In the genomic region with DNA sequence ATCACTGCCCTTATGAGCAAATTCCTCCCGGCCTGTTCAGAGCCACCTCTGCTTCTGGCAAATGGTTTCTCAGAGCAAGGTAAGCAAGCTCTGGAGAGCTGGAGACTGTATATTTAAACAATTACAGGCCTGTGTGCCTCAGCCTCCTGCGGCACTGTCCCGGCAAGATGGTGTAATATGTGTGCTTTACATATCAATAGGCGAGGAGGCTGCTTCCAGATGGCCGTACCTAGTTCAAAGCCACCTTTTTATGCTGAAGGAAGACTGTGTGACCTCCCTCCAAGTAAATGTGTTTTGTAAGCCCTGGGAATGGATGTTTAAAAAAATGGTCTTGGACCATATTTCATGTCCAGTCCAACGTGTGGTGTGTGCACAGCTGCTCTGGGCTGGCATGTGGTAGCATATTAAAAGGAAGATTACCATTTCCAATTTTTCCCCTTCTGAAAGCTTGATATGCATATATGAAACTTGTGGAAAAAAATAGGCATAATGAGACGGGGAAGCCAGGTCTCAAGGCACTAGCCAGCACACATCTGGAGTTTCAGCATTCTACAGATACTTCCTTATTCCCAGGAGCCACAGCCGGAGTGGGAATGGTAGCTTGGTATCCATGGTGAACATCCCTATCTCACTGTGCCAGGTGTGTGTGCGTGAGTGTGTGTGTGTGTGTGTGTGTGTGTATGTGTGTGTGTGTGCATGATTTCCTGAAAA, we compare ENCODE assay signal across 15 mouse cellular contexts.
DNase-seq lines count a peak whose midpoint lies in the region; ATAC-seq and TF ChIP-seq lines count a peak whose summit lies in the region.
"Had no signal": no experiment of that assay in that cellular context is flagged by ENCODE, and none has a peak within 500 bp of the region (broad histone marks: within the 10 kb centered on the region; RNA-seq: fewer than 3 reads in every experiment).

No protein-coding gene starts in this region.

- no peak overlapping the region for H3K4me3 ChIP-seq in embryonic facial prominence, embryonic 11.5 days (ENCODE audit: low read depth, low read length)
- H3K4me3 ChIP-seq in hindbrain, embryonic 12.5 days, result no peak overlapping the region
- H3K4me3 ChIP-seq in midbrain, embryonic 14.5 days (replicated peaks; ENCODE audit: low read depth, low read length), result no peak overlapping the region
- no peak overlapping the region for H3K4me3 ChIP-seq in cerebellum, adult 2 months (replicated peaks; ENCODE audit: insufficient read depth, low read depth, low read length)
- H3K4me3 ChIP-seq in stomach, postnatal 0 days (ENCODE audit: low read depth, low read length), result no peak overlapping the region
- H3K4me3 ChIP-seq: embryonic facial prominence, embryonic 13.5 days; kidney, embryonic 15.5 days had no signal

- TF ChIP-seq CTCF in cerebellum, adult 2 months (IDR thresholded peaks at IDR 0.05; ENCODE audit: borderline replicate concordance, insufficient read depth, low read depth, low read length), result no peak
- no peak for TF ChIP-seq CTCF in stomach, postnatal 0 days (IDR thresholded peaks at IDR 0.05; ENCODE audit: low read depth)

- no peak for TF ChIP-seq EP300 in stomach, postnatal 0 days (optimal IDR thresholded peaks at IDR 0.05)

- H3K9me3 ChIP-seq in embryonic facial prominence, embryonic 11.5 days (replicated peaks; ENCODE audit: control insufficient read depth, low read length), result no peaks in the 10 kb centered on the region
- no peaks in the 10 kb centered on the region for H3K9me3 ChIP-seq in hindbrain, embryonic 12.5 days (replicated peaks)
- H3K9me3 ChIP-seq in midbrain, embryonic 14.5 days (ENCODE audit: control insufficient read depth, low read length), result no peaks in the 10 kb centered on the region
- no peaks in the 10 kb centered on the region for H3K9me3 ChIP-seq in stomach, postnatal 0 days (ENCODE audit: control insufficient read depth, low read length)
- H3K9me3 ChIP-seq: embryonic facial prominence, embryonic 13.5 days; kidney, embryonic 15.5 days had no signal

- TF ChIP-seq POLR2A in cerebellum, adult 2 months (IDR thresholded peaks at IDR 0.05; ENCODE audit: borderline replicate concordance, insufficient read depth, low read length), result no peak

- H3K36me3 ChIP-seq in embryonic facial prominence, embryonic 11.5 days (replicated peaks; ENCODE audit: control insufficient read depth, insufficient read depth, low read depth, low read length), result no peaks in the 10 kb centered on the region
- no peaks in the 10 kb centered on the region for H3K36me3 ChIP-seq in hindbrain, embryonic 12.5 days
- no peaks in the 10 kb centered on the region for H3K36me3 ChIP-seq in midbrain, embryonic 14.5 days (ENCODE audit: control insufficient read depth, insufficient read depth, low read length)
- no peaks in the 10 kb centered on the region for H3K36me3 ChIP-seq in stomach, postnatal 0 days (ENCODE audit: control insufficient read depth, insufficient read depth, low read length)
- H3K36me3 ChIP-seq: embryonic facial prominence, embryonic 13.5 days; kidney, embryonic 15.5 days had no signal

- H3K27me3 ChIP-seq in embryonic facial prominence, embryonic 11.5 days (ENCODE audit: control insufficient read depth, insufficient read depth, low read length), result no peaks in the 10 kb centered on the region
- no peaks in the 10 kb centered on the region for H3K27me3 ChIP-seq in hindbrain, embryonic 12.5 days
- no peaks in the 10 kb centered on the region for H3K27me3 ChIP-seq in midbrain, embryonic 14.5 days (ENCODE audit: control insufficient read depth, insufficient read depth, low read length)
- H3K27me3 ChIP-seq in cerebellum, adult 2 months (ENCODE audit: control insufficient read depth, insufficient read depth, low read length), result no peaks in the 10 kb centered on the region
- no peaks in the 10 kb centered on the region for H3K27me3 ChIP-seq in stomach, postnatal 0 days (ENCODE audit: control insufficient read depth, insufficient read depth, low read length)
- H3K27me3 ChIP-seq: embryonic facial prominence, embryonic 13.5 days; kidney, embryonic 15.5 days; Patski had no signal

- H3K4me2 ChIP-seq in embryonic facial prominence, embryonic 11.5 days (ENCODE audit: low read depth, low read length), result no peak overlapping the region
- H3K4me2 ChIP-seq in hindbrain, embryonic 12.5 days (replicated peaks), result no peak overlapping the region
- H3K4me2 ChIP-seq in midbrain, embryonic 14.5 days (ENCODE audit: low read length), result no peak overlapping the region
- H3K4me2 ChIP-seq in stomach, postnatal 0 days (replicated peaks; ENCODE audit: low read depth), result no peak overlapping the region
- H3K4me2 ChIP-seq: embryonic facial prominence, embryonic 13.5 days; kidney, embryonic 15.5 days; liver, embryonic 11.5 days had no signal

- H3K4me1 ChIP-seq in embryonic facial prominence, embryonic 11.5 days (ENCODE audit: control insufficient read depth, insufficient read depth, low read length), result no peaks in the 10 kb centered on the region; the same call in 1 of the 2 replicates
- H3K4me1 ChIP-seq in hindbrain, embryonic 12.5 days, result peaks cover 38% of the 10 kb centered on the region
- peaks cover 43% of the 10 kb centered on the region for H3K4me1 ChIP-seq in midbrain, embryonic 14.5 days (ENCODE audit: control insufficient read depth, insufficient read depth, low read length)
- peaks cover 21% of the 10 kb centered on the region for H3K4me1 ChIP-seq in cerebellum, adult 2 months (ENCODE audit: control insufficient read depth, insufficient read depth, low read length)
- H3K4me1 ChIP-seq in stomach, postnatal 0 days (replicated peaks; ENCODE audit: control insufficient read depth, insufficient read depth), result 0 out of 2 replicates have a peak, but pooled peaks cover 4% of the 10 kb centered on the region

- H3K27ac ChIP-seq in embryonic facial prominence, embryonic 11.5 days (replicated peaks; ENCODE audit: low read depth, low read length), result no peak overlapping the region
- peak overlapping the region; percentile 70 for H3K27ac ChIP-seq in hindbrain, embryonic 12.5 days
- peak overlapping the region; percentile 68 for H3K27ac ChIP-seq in midbrain, embryonic 14.5 days (replicated peaks; ENCODE audit: low read depth, low read length)
- no peak overlapping the region for H3K27ac ChIP-seq in cerebellum, adult 2 months (ENCODE audit: insufficient read depth, low read length)
- H3K27ac ChIP-seq in stomach, postnatal 0 days (replicated peaks), result no peak overlapping the region
- H3K27ac ChIP-seq: embryonic facial prominence, embryonic 13.5 days; kidney, embryonic 15.5 days had no signal

- H3K9ac ChIP-seq in embryonic facial prominence, embryonic 11.5 days (replicated peaks; ENCODE audit: low read length), result no peak overlapping the region
- no peak overlapping the region for H3K9ac ChIP-seq in hindbrain, embryonic 12.5 days
- no peak overlapping the region for H3K9ac ChIP-seq in midbrain, embryonic 14.5 days (replicated peaks; ENCODE audit: low read length)
- no peak overlapping the region for H3K9ac ChIP-seq in stomach, postnatal 0 days (ENCODE audit: low read length)
- H3K9ac ChIP-seq: embryonic facial prominence, embryonic 13.5 days; kidney, embryonic 15.5 days had no signal

- no peak for ATAC-seq in embryonic facial prominence, embryonic 11.5 days (replicated peaks; ENCODE audit: insufficient number of reproducible peaks, low FRiP score, low TSS enrichment, low read depth)
- peak; percentile 47; the same call in 1 of the 2 replicates for ATAC-seq in hindbrain, embryonic 12.5 days (ENCODE audit: low FRiP score)
- ATAC-seq in midbrain, embryonic 14.5 days (ENCODE audit: low FRiP score, low TSS enrichment), result peak; percentile 44; the same call in 1 of the 2 replicates
- ATAC-seq in cerebellum, adult (ENCODE audit: insufficient number of reproducible peaks, low FRiP score, low TSS enrichment), result no peak
- ATAC-seq in stomach, postnatal 0 days (ENCODE audit: low FRiP score, low TSS enrichment), result no peak
- ATAC-seq: Patski had no signal

- peak; percentile 40 for DNase-seq in ES-CJ7 (ENCODE audit: low read depth, low spot score)
- DNase-seq in embryonic facial prominence, embryonic 11.5 days (ENCODE audit: low spot score), result peak; percentile 21
- peak; percentile 37 for DNase-seq in midbrain, embryonic 14.5 days
- no peak for DNase-seq in cerebellum, adult 2 months
- DNase-seq in stomach, postnatal 0 days (ENCODE audit: low spot score), result no peak
- DNase-seq: adrenal gland, postnatal 36 days; cerebellum, adult 18-20 months; lung, postnatal 4 days; thymus, postnatal 4 days had no signal

- 61% methylated on average over 9 of the region's 9 CpGs for WGBS in embryonic facial prominence, embryonic 11.5 days
- WGBS in hindbrain, embryonic 12.5 days, result 32% methylated on average over 9 of the region's 9 CpGs
- 23% methylated on average over 9 of the region's 9 CpGs for WGBS in midbrain, embryonic 14.5 days
- WGBS in cerebellum, adult 2 months, result 89% methylated on average over 9 of the region's 9 CpGs
- WGBS in stomach, postnatal 0 days, result 56% methylated on average over 9 of the region's 9 CpGs

Comparison
In these comparisons a context has a peak if more than half of its experiments do, and no peak if none do; other contexts are left out.
1. DNase-seq: peak in ES-CJ7 (single experiment), embryonic facial prominence, embryonic 11.5 days (single experiment) and midbrain, embryonic 14.5 days (single experiment); none in cerebellum, adult 2 months (0 of 2) and stomach, postnatal 0 days (single experiment).
2. ATAC-seq: peak in hindbrain, embryonic 12.5 days (single experiment) and midbrain, embryonic 14.5 days (single experiment); none in embryonic facial prominence, embryonic 11.5 days (single experiment), cerebellum, adult (single experiment) and stomach, postnatal 0 days (single experiment).
3. H3K27ac ChIP-seq: peak in hindbrain, embryonic 12.5 days (single experiment) and midbrain, embryonic 14.5 days (single experiment); none in embryonic facial prominence, embryonic 11.5 days (single experiment), cerebellum, adult 2 months (single experiment) and stomach, postnatal 0 days (single experiment).